Mouse (Mus musculus) lung, postnatal 0 days (tissue): ENCODE measurements around the gene Mfsd4a.

Experiments used
- CTCF ChIP-seq: IDR thresholded peaks from 2 replicates; pipeline ENCODE4 v1.5.1; 2016; ENCODE audit warnings: antibody characterized with exemption, mild to moderate bottlenecking
- EP300 ChIP-seq: IDR thresholded peaks from 2 replicates; pipeline ENCODE4 v1.6.1; 2016; ENCODE audit warnings: antibody characterized with exemption, mild to moderate bottlenecking, control low read depth

DNA sequence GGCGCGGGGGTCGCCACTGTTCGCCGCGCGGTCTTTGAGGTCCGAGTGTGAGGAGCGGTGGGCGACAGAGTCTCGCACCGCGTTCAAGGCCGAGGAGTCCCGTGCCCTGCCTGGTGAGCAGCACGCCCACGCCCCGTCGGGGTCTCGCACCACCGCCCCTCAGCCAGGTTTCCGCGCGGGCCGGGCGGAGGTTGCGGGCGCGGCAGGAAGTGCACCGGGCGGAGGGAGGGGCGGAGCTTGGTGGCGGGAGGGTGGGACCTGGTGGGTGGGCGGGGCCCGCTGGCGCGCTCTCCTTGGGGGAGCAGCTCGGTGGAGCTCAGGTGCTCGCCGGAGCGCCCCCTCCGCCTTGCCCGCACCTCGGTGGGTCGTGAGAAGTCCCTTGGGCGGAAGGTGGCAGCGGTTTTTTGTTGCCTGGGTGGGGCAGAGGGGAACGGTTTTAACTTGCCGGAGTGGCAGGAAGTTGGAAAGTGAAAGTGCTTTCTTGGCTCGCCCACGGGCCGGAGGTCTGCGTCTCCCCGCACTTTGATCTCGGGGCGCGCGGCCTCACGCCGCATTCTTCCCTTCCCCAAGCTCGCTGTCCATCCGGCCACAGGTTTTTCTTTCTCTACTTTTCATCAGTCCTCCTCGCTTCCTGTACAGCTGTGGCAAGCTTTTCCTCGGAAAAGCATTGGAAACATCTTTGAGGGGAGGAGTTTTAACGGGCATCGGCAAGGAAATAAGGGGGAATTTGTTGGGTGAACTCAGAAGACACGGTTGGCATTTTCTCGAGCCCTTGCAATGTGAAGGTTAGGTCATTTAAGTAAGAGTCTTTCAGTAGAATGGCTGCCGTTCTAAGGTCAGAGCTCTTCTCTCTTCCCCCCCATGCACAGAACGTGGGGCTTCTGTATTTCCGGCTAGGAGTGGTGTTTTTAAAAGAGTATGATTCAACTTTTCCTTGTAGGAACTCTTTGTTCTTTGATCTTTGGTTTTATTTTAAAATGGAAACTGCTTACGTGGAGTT is 59.7 kb downstream of the Mfsd4a start:
- TF ChIP-seq CTCF (no peak; the same call in 1 of the 2 replicates), EP300 (peak; percentile 35; the same call in 1 of the 2 replicates)
